Mouse (Mus musculus) heart, adult 11 months (tissue): ENCODE data around the gene Jph4.

ENCODE experiments used
- DNase-seq: peaks from one replicate; pipeline ENCODE4 v3.0.0; 2022

The Jph4 gene

GRCm38 (mm10) chr14:55093927-55094326 is 22.8 kb downstream of the Jph4 start:
- no peak for DNase-seq

DNA sequence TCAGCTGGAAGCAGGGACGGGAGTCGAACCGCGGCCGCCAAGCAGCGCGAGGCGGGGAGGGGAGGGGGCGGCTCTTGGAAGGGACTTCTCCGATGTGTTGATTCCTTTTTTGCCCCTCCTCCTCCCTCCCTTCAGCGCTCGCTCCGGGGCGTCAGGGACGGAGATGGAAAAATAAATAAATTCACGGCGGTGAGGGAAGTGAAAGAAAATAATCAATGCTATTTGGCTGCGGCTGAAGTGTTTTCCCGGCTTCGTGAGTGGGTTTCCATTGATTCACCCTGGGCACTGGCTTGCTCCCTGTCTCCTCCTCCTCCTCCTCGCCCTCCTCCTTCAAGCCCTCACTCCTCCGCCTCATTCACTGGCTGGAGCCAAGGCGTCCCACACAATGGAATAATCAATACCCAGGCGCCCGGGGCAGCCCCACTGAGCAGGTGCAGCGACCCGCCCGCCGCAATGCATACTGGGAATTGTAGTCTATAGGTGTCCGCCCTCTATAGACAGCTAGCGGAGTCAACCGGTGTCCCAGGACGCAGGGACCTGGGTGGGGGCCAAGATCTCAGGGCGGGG is 24.6 kb downstream of the Jph4 start, which contains the start of gene Zfhx2:
Gene Zfhx2, minus strand, starts transcription at position 314 of the 567 bp plus-strand sequence.
- DNase-seq, result peak; percentile 99

DNA sequence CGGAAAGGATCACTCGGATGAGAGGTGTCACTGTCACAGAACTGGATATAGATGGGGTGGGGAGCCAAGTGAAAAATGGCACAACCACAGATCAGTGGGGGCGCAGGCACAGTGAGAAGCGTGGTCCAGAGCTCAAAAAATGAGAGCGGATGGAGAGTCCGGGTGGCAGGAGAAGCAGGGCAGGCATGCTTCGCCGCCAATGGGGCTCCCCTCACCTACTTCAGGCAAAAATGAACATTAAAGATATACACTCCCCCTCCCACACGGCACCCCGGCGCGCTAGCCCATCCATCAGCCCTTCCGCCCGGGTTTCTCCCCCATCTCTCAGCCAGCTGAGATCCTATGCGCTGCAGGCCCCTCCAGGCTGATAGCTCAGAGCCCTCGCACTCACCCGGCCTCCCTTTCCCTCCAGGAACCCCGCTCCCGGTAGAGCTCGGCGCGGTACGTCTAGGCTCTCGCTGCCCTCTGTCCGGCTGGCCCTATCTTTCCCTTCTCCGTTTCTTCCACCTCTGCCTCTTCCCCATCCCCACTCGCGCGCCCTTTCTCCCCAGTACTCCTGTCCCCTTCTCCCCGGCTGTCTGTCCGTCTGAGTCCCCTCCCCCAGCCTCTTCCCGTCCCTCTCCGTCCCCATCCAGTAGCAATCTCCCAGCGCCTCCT is 25.4 kb downstream of the Jph4 start:
- peak; percentile 93 for DNase-seq

DNA sequence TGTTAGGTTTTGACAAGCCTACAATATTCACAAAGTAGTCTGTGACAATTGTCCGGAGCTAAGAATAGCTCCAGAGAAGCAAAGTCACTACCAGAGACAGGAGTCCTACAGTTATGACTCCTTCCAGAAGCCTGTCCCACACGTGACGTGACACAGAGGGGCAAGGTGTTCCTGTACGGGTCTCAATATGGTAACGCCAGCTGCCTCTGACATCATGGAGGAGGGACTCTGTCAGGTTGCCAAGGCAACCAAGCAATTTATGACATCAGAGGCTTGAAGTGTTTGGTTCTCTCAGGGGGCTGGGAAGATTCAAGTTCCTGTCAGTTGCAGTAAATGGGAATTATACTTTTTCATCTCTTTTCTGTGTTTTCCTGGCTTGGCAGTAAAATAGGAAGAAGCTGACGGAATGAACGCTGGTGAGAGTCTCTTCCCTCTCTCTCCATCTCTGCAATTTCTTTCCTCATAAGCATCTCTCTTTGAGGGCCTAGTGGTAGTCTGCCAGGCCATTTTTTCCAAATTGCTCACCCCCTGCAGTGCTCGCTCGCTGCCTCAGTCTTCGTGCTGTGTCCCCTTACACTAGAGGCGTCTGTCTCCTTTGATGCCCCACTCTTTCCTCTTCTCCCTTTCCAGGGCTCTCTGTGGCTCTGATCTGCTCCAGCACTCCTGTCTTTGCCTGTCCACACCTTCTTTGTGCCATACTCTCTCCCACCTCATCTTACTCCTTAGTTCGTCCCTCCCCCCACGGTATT is 27.4 kb downstream of the Jph4 start:
- no peak for DNase-seq

- no peak for DNase-seq
Measured at GRCm38 (mm10) chr14:55086009-55086514, 30.7 kb downstream of the Jph4 start.

DNA sequence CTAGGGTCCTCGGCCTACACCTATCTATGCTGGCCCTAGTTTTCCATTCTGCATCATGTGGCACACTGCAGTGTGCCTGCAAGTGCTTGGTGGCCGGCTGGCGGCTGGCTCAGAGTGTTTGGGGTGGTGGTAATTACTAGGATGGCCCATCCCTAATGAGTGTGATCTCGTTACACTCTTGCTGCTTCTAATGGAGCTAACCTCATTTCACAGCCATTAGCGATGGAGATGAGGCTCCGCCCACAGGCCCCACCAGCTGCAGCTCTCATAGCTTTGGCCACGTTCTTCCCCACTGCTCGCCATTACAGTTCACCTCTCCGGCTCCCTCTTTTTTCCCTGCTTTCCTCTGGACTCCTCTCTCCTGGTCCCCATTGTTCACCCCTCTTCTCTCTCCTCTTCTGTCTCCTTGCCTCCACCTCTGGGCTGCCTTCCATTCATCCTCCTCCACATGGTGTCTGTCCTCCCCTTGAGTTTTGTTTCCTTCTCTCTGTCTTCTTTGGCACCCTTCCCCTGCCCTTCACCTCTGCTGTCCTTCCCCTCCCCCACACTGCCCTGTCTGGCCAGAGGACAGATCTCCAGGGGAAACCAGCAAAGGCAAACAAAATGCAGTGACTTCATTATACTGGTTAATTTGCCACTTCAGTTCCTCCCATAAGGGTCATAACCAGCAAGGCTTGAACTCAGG is 31.3 kb downstream of the Jph4 start:
- DNase-seq, result no peak

- no peak for DNase-seq
Measured at GRCm38 (mm10) chr14:55083481-55083880, 33.3 kb downstream of the Jph4 start.

- no peak for DNase-seq
Measured at GRCm38 (mm10) chr14:55081105-55081504, 35.6 kb downstream of the Jph4 start.

- DNase-seq, result no peak
Measured at GRCm38 (mm10) chr14:55079214-55079970, 37.3 kb downstream of the Jph4 start.

- DNase-seq, result no peak
Measured at GRCm38 (mm10) chr14:55078366-55078989, 38.3 kb downstream of the Jph4 start.

- no peak for DNase-seq
Measured at GRCm38 (mm10) chr14:55077481-55078365, 39.0 kb downstream of the Jph4 start.

- DNase-seq, result no peak
Measured at GRCm38 (mm10) chr14:55076956-55077355, 39.8 kb downstream of the Jph4 start.

GRCm38 (mm10) chr14:55076224-55076623 is 40.5 kb downstream of the Jph4 start:
- DNase-seq, result no peak

- DNase-seq, result no peak
Measured at GRCm38 (mm10) chr14:55074416-55074815, 42.3 kb downstream of the Jph4 start.

DNA sequence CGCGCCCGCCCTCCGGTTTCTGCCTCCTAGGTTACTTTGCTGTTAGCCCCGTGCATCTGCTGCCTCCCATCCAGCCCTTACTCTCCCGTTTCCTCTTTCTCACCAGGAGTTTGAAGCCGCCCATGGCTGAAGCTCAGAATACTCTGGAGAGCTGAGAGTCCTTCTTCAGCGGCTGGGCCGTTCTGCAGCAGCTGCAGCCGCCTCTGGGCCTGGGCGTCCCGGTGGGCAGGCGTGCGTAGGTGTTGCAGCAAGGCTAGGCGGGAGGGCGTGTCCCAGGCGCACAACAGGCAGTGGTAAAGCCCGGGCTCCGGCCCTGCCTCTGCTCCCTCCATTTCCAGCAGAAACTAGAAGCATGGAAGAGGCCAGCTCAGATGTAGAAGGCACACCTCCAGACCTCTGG is 45.0 kb downstream of the Jph4 start:
- DNase-seq, result no peak

DNA sequence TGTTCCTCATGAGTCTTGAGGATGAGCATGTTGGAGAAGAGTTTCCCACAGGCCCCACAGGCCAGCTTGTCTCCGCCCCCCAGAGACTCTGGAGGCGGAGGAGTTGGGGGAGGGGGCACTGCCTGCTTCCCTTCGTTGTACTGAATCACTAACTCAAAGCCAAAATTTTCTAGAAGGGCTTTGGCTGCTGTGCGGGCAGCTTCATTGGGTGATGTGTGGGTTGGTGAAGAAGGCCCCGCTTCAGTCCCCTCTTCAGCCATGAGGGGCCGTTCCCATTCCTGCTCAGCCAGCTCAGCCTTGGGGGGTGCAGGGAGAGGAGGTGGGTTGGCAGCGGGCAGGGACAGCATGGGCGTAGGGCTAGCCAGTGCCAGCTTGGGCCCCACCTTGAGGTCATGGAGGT is 50.7 kb downstream of the Jph4 start:
- peak; percentile 69 for DNase-seq

- DNase-seq, result no peak
Measured at GRCm38 (mm10) chr14:55065391-55065790, 51.3 kb downstream of the Jph4 start.

DNA sequence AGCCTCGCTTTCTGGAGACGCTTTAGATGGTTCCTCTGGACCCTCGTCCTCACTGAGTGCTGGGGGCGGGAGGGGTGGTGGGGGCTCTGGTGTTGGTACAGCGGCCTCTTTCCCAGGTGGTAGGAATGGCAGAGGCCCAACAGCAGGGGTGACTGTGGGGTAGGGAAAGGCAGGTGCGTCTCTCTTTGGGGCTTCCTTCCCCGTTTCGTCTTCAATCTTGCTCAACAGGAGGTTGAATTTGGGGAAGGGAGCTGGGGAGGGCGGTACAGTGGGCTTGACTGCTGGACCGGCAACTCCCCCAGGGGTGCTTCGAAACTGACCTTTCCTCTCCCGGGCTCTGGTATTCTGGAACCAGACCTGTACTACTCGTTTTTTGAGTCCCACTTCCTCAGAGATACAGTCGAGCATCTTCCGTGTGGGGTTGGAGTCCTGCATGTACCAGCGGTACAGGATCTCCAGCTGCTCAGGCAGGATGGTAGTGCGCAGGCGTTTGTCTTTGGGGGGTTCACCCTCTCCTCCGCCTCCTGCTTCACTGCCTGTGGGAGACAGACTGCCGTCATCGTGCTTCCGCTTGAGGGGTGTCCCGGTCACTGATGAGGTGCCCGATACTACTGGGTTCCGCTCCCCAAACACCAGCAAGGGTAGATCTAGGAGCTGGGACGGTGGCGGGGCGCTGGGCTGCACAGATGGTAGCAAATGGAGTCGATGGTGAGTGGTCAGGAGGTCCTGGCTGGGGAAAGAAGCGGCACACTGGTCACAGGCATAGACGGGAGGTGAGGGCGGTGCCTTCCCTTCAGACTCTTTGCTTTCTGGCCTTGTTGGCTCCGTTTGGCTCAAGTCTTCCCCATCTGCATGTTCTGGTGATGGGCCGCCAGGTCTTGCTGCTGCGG is 52.0 kb downstream of the Jph4 start:
- peak; percentile 81 for DNase-seq

- peak; percentile 86 for DNase-seq
Measured at GRCm38 (mm10) chr14:55063581-55064381, 53.0 kb downstream of the Jph4 start.
